Mouse (Mus musculus): ENCODE results near the gene Hist1h1t. TPM values are rescaled to one million over a fixed set of nuclear protein-coding genes. Genes with fewer than 3 reads are reported as not detected.

Gene Hist1h1t
- not detected for total RNA-seq (2023)

DNA sequence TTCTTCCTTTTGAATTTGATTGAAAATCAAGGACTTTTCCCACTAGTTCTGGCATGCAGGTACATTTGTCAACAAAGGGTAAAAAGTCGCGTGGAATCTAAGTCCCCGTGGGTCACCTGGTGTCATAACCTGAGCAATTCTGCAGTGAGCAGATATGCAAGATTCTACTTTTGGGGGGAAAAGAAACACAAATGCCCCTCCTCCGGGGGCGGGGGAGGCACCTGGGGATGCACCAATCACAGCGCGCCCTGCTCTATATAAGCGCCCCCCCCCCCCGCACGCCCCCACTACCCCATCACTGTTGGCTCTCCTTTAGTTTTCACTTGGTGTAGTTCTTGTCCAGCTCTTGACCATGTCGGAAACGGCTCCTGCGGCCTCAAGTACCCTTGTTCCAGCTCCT, at the start of gene Hist1h1t:
Gene Hist1h1t, plus strand, starts transcription at position 301 of the 400 bp plus-strand sequence.

DNA sequence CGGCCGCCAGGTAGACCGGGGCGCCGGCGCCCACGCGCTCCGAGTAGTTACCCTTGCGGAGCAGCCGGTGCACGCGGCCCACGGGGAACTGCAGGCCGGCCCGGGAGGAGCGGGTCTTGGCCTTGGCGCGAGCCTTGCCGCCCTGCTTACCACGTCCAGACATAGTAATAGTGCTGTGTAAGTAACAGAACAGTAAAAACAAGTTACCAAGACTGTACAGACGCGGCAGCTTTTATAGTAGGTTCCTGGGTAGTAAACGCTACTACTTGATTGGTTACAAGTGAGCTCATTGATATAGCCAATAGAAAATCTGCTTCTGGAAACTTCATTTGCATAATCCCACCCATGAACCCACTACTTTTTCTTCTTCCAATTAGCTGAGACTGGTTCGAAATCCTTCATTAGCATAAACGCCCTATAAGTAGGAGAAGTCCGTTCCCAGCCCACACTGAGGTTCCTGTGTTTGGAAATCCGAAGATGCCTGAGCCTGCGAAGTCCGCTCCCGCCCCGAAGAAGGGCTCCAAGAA, 11.8 kb upstream of the Hist1h1t start, which contains the start of the genes Hist1h2ac and Hist1h2bc:
Gene Hist1h2ac, minus strand, starts transcription at position 194 of the 527 bp plus-strand sequence.
Gene Hist1h2bc, plus strand, starts transcription at position 445 of the 527 bp plus-strand sequence.

DNA sequence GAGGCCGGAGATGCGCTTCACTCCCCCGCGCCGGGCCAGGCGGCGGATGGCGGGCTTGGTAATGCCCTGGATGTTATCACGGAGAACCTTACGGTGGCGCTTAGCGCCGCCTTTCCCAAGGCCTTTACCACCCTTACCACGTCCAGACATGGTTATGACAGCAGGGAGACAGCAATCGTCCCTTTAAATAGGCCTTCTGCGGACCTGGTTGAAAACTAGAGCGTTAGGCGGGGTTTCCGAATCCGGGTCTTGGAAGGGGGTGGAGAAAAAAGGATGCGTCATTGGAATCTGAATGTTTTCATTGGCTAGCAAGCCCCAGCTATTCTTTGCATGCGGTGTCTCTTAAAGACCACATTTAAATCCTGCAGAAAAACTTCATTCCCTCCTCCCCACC, 2.7 kb downstream of the Hist1h1t start, which contains the start of gene Hist1h4c:
Gene Hist1h4c, minus strand, starts transcription at position 155 of the 394 bp plus-strand sequence.

GRCm38 (mm10) chr13:23710374-23711089, 14.9 kb downstream of the Hist1h1t start, which contains the start of gene Hfe:
TSS of gene Hfe (minus strand) at chr13:23710854.

DNA sequence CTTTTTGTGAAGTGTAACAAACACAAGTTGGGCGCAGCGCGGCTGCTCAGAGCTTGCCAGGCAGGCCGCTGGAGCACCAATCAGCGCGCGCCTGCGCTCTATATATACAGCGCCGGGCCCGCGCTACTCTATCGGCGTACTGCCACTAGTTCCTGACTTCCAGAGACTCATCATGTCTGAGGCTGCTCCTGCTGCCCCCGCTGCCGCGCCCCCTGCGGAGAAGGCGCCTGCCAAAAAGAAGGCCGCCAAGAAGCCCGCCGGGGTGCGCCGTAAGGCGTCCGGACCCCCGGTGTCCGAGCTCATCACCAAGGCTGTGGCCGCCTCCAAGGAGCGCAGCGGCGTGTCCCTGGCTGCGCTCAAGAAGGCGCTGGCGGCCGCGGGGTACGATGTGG, 43.1 kb downstream of the Hist1h1t start, which contains the start of gene Hist1h1c:
Gene Hist1h1c, plus strand, starts transcription at position 132 of the 392 bp plus-strand sequence.

DNA sequence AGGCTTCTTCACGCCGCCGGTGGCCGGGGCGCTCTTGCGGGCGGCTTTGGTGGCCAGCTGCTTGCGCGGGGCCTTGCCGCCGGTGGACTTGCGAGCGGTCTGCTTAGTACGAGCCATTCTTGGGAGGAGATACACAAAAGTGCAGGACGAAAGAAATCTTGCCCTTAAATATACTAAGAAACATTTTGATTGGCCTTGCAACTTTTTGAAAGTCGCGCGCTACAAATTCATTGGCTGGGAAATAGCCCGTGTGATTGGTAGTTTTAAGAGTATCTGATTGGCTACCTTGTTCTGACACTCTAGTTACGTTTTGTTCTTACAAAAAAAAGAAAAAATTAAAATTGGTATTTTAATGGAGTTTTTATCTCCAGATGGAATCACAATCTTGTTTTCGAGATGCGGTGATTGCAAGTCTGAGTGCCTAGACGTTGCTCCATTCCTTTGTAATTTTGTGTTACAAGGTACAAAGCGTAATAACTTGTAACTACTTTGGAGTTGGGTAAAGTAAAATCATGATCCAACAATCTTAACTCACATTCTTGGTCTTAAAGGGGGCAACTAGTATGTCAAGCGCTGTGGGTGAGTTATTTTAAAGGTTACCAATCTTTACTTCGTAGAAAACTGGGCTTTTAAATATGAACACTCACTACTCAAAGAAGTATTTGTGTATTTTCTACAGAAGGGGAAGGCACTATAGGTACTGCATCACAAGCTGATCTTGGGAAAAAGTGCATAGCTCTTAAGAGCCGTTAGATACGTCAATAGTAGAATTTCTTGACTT, 50.0 kb downstream of the Hist1h1t start, which contains the start of gene Hist1h3c:
Gene Hist1h3c, minus strand, starts transcription at position 222 of the 781 bp plus-strand sequence.

Other genes starting within 250 kb of the Hist1h1t start
- not detected for gene Btn1a1, start 229.9 kb upstream of the Hist1h1t start, total RNA-seq (2023)
- gene Btn2a2, start 207.0 kb upstream of the Hist1h1t start, total RNA-seq (2023): not detected
- gene Hist1h4h, start 164.8 kb upstream of the Hist1h1t start, total RNA-seq (2023): 147 TPM
- gene Hist1h2af, start 161.9 kb upstream of the Hist1h1t start, total RNA-seq (2023): 24.7 TPM
- gene Hist1h3g, start 160.4 kb upstream of the Hist1h1t start, total RNA-seq (2023): 2.3 TPM
- gene Hist1h2bh, start 152.4 kb upstream of the Hist1h1t start, total RNA-seq (2023): 5.5 TPM
- gene Hist1h3f, start 151.8 kb upstream of the Hist1h1t start, total RNA-seq (2023): 48.1 TPM
- gene Hist1h4f, start 144.2 kb upstream of the Hist1h1t start, total RNA-seq (2023): 42.3 TPM
- 5.2 TPM for gene Hist1h1d, start 142.6 kb upstream of the Hist1h1t start, total RNA-seq (2023)
- gene Hist1h3e, start 133.4 kb upstream of the Hist1h1t start, total RNA-seq (2023): 91.9 TPM
- 7.8 TPM for gene Hist1h2ae, start 124.6 kb upstream of the Hist1h1t start, total RNA-seq (2023)
- 110 TPM for gene Hist1h2bg, start 124.4 kb upstream of the Hist1h1t start, total RNA-seq (2023)
- 40.8 TPM for gene Hist1h2bf, start 121.6 kb upstream of the Hist1h1t start, total RNA-seq (2023)
- gene Hist1h2ad, start 121.4 kb upstream of the Hist1h1t start, total RNA-seq (2023): 3.8 TPM
- gene Hist1h3d, start 120.1 kb upstream of the Hist1h1t start, total RNA-seq (2023): 3.4 TPM
- 86.8 TPM for gene Hist1h4d, start 114.2 kb upstream of the Hist1h1t start, total RNA-seq (2023)
- 8.4 TPM for gene Hist1h2be, start 74.7 kb upstream of the Hist1h1t start, total RNA-seq (2023)
- 82.2 TPM for gene Hist1h1e, start 73.3 kb upstream of the Hist1h1t start, total RNA-seq (2023)
- 3.4 TPM for gene Hist1h2ac, start 11.9 kb upstream of the Hist1h1t start, total RNA-seq (2023)
- gene Hist1h2bc, start 11.6 kb upstream of the Hist1h1t start, total RNA-seq (2023): 5.1 TPM
- 75.4 TPM for gene Hist1h4c, start 2.6 kb downstream of the Hist1h1t start, total RNA-seq (2023)
- gene Hfe, start 15.0 kb downstream of the Hist1h1t start, total RNA-seq (2023): 1.5 TPM
- gene Hist1h1c, start 43.0 kb downstream of the Hist1h1t start, total RNA-seq (2023): 504 TPM
- 5.8 TPM for gene Hist1h3c, start 49.8 kb downstream of the Hist1h1t start, total RNA-seq (2023)
- 23.9 TPM for gene Hist1h2bb, start 50.9 kb downstream of the Hist1h1t start, total RNA-seq (2023)
- 30.2 TPM for gene Hist1h2ab, start 55.3 kb downstream of the Hist1h1t start, total RNA-seq (2023)
- gene Hist1h3b, start 56.5 kb downstream of the Hist1h1t start, total RNA-seq (2023): 33.8 TPM
- gene Hist1h4b, start 61.2 kb downstream of the Hist1h1t start, total RNA-seq (2023): 27.7 TPM
- gene Hist1h4a, start 65.4 kb downstream of the Hist1h1t start, total RNA-seq (2023): 63.7 TPM
- gene Hist1h3a, start 66.6 kb downstream of the Hist1h1t start, total RNA-seq (2023): 96.6 TPM
- 18.2 TPM for gene Hist1h1a, start 67.9 kb downstream of the Hist1h1t start, total RNA-seq (2023)
- not detected for gene Trim38, start 74.1 kb downstream of the Hist1h1t start, total RNA-seq (2023)
- gene Slc17a2, start 111.2 kb downstream of the Hist1h1t start, total RNA-seq (2023): not detected
- gene Slc17a3, start 143.6 kb downstream of the Hist1h1t start, total RNA-seq (2023): not detected
- not detected for gene Slc17a1, start 171.9 kb downstream of the Hist1h1t start, total RNA-seq (2023)
- gene Slc17a4, start 219.2 kb downstream of the Hist1h1t start, total RNA-seq (2023): not detected
- gene Hist1h2ba, start 238.3 kb downstream of the Hist1h1t start, total RNA-seq (2023): not detected
- not detected for gene Hist1h2aa, start 238.6 kb downstream of the Hist1h1t start, total RNA-seq (2023)